Mouse (Mus musculus) cerebellum, adult 2 months (tissue): ENCODE results near the gene Stox1.

Experiments
- CTCF ChIP-seq: fragments of 200-500 bp; IDR thresholded peaks from 2 replicates; pipeline ENCODE4 v1.5.1; 2011; ENCODE audit warnings: low read depth, mild to moderate bottlenecking, control low read depth, low read length, moderate library complexity, borderline replicate concordance; ENCODE audit not compliant: insufficient read depth
- POLR2A ChIP-seq: fragments of 200-500 bp; IDR thresholded peaks from 2 replicates; pipeline ENCODE4 v1.6.1; 2011; ENCODE audit warnings: low read length, control low read depth, borderline replicate concordance; ENCODE audit not compliant: insufficient read depth

GRCm38 (mm10) chr10:62724936-62725335 is 992 bp downstream of the Stox1 start:
- TF ChIP-seq CTCF = no peak
- TF ChIP-seq POLR2A = no peak
